Mouse (Mus musculus): ENCODE measurements around the gene Slc38a1.

Gene Slc38a1

GRCm38 (mm10) chr15:96642436-96643405, at the start of gene Slc38a1:
TSS of gene Slc38a1 (minus strand) at chr15:96642913.
- peak; percentile 53 for DNase-seq

DNA sequence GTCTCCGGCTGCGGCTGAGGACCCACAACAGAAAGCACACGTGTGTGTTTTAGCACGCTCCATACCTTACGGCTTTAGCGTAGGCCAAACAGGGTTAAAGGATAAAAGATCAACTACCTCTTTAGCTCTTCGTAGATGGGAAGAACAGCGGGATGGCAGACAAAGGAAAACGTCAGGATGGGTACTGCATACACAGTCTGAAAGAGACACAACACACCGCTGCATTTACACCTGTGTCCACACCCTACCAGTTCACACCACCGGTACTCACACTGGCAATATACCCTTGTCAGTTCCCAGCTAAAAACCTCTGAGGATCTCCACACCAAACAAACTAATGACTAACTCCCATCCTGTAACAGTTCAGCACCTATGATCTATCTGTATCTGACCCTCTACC, 49.7 kb upstream of the Slc38a1 start:
- DNase-seq: no peak

GRCm38 (mm10) chr15:96691381-96691780, 48.7 kb upstream of the Slc38a1 start:
- no peak for DNase-seq

DNA sequence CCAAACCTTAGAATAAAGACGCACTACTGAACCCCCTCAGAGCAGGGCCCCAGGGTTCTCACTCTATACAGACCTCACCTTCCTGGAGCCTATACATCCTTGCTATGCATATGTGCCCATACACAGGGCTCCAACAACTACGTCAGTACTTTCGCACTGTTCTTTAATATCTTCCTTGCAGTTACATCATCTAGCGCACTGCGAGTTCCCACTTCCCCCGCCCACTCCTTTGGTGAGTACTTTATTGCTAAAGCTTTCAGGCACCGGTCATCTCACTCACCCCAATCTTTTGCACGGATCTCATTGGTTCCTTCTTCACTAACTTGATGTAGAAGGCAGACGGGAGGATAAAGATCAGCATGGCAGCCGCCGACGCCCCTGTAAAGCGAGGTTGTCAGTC, 48.1 kb upstream of the Slc38a1 start:
- no peak for DNase-seq

GRCm38 (mm10) chr15:96689919-96690318, 47.2 kb upstream of the Slc38a1 start:
- DNase-seq: no peak

- DNase-seq: no peak
These were observed 46.1 kb upstream of the Slc38a1 start for GRCm38 (mm10) chr15:96688784-96689318.

- DNase-seq: peak; percentile 31
These were observed 45.3 kb upstream of the Slc38a1 start for GRCm38 (mm10) chr15:96688036-96688435.

DNA sequence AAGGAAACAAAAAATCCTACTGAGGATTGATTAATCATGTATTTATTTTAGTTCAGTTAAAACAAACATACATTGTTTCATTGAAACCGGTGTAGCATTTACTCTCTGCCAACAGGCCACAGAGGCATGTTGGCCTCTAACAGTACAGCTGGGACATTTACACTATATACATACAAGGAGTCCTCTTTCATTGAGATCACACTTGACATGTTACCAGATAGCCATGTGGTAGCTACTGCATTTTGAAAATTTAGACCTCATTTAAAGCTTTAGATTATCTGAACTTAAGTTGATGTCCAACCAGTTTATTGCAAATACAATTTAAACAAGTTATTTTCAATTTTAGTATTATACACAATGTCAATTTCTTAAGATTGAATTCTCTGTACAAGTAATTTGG, 44.7 kb upstream of the Slc38a1 start:
- no peak for DNase-seq

GRCm38 (mm10) chr15:96686201-96687159, 43.8 kb upstream of the Slc38a1 start:
- DNase-seq: no peak

DNA sequence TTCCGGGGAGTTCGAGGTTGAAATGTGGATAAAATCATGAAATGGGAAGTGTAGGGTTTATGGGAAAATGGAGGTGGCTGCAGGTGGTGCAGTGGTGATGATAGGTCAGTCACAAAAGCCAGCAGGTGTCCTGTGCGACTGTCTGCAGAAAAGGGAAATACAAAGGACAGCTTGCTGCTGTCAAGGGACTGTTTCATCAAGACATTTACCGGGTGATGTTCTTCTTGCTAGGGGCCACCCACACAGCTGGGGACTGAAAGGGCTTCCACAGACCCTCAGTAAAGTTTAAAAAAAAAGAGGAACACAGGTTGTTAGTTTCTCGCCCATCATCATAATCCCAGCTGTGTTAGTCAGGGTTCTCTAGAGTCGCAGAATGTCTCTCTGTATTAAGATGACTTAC, 42.6 kb upstream of the Slc38a1 start:
- no peak for DNase-seq

- DNase-seq: no peak
These were observed 41.6 kb upstream of the Slc38a1 start for GRCm38 (mm10) chr15:96684132-96684830.

GRCm38 (mm10) chr15:96678871-96679773, 36.4 kb upstream of the Slc38a1 start:
- DNase-seq: no peak

DNA sequence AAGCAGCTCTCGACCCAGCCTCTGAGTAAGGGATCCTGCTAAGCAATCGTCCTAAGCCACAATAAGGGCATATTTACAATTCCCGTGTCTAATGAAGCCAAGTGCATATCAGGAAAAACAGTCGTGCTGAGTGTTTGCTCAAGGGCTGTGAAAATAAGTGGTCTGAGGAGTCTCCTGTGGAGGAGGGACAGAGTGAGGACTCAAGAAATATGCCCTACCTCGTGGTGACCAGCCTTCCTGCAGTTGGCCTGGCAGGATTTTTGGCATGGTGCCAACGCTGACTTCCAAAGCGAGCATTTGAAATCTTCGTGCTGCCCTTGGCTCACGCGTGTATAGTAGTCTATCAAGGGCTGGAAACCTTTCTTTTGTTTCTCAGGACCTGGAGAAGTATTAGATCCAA, 33.8 kb upstream of the Slc38a1 start:
- DNase-seq: no peak

DNA sequence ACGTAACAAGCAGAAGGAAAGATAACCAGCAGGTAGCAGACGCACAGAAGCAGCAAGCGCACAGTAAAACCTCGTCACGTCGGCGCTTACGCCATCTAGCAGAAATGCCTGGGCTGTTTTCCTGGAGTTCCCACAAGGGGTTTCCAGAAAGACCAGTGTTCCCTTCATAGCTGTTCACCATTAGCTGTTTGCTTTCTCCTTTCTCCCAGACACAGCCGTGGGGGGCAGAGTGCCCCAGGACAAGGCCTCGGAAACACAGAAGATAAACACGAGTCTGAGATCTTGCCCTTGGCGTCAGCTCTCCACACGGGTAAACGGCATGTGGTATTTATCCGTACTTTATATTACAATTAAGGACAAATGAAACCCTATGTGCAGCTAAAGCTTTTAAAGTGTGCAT, 33.0 kb upstream of the Slc38a1 start:
- DNase-seq: no peak

GRCm38 (mm10) chr15:96675055-96675454, 32.3 kb upstream of the Slc38a1 start:
- DNase-seq: no peak

GRCm38 (mm10) chr15:96674089-96674488, 31.4 kb upstream of the Slc38a1 start:
- DNase-seq: no peak

GRCm38 (mm10) chr15:96669721-96670120, 27.0 kb upstream of the Slc38a1 start:
- DNase-seq: no peak

DNA sequence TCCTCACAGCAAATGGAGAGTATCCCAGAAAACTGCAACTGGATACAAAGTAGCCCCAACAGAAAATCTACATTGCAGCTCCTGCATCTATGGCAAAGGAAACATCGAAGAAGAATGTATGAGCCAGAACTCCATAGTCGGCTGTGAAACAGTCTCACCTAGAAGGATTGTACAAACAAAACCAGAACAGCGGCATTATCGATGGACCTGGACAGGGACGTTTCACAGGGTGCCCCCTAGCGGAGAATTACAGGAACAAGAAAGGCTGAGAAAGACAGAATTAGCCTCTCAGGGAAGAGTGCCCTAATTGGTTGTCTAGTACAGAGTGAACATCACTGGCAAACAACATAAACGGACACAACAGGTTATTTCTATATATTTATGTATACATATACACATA, 23.9 kb upstream of the Slc38a1 start:
- peak; percentile 75 for DNase-seq

- DNase-seq: peak; percentile 79
These were observed 23.2 kb upstream of the Slc38a1 start for GRCm38 (mm10) chr15:96665889-96666288.

GRCm38 (mm10) chr15:96660590-96661141, 18.0 kb upstream of the Slc38a1 start:
- DNase-seq: no peak

DNA sequence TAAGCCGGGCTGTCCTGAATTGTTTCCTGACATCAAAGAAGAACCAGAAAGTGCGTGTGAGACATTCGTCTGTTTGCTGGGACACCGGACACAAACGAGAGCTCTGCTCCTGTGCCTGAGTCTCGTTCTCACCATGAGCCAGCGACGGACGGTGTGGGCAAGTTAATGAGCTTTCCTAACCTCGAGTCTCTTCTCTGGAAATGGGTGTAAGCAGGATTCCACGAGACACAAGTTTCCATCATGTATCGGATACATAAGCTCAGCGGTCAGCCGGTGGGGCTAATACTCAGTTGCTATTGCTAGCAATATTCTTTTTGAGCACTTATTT, 15.5 kb upstream of the Slc38a1 start:
- DNase-seq: no peak

Measured in cerebellum, adult 8-10 months (tissue).